Mouse (Mus musculus): ENCODE data around the gene Snx22. TPM values are rescaled to one million over a fixed set of nuclear protein-coding genes. Genes with fewer than 3 reads are reported as not detected.

Snx22 gene
- polyA plus RNA-seq, 1 experiment from 2014 or later: 2.1 TPM

GRCm38 (mm10) chr9:66090593-66091244 is 21.2 kb upstream of the Snx22 start:
- Histone ChIP-seq H3K4me1 (peaks cover 28% of the 10 kb centered on the region), H3K36me3 (peaks cover 95% of the 10 kb centered on the region), H3K27ac (no peak overlapping the region), H3K27me3 (ENCODE audit: insufficient read depth, poor library complexity, severe bottlenecking) (no peaks in the 10 kb centered on the region), H3K9me3 (no peaks in the 10 kb centered on the region), H3K4me3 (no peak overlapping the region)
- 91% methylated on average over 13 of the region's 13 CpGs for whole genome bisulfite sequencing
- DNase-seq (ENCODE audit: low spot score): no peak

GRCm38 (mm10) chr9:66088411-66088810 is 18.9 kb upstream of the Snx22 start:
- Histone ChIP-seq H3K9me3 (no peaks in the 10 kb centered on the region), H3K36me3 (peaks cover 72% of the 10 kb centered on the region), H3K4me3 (no peak overlapping the region), H3K27me3 (ENCODE audit: insufficient read depth, poor library complexity, severe bottlenecking) (no peaks in the 10 kb centered on the region), H3K4me1 (peaks cover 21% of the 10 kb centered on the region), H3K27ac (no peak overlapping the region)
- 55% methylated on average over 4 of the region's 4 CpGs for WGBS
- no peak for DNase-seq (ENCODE audit: low spot score)

GRCm38 (mm10) chr9:66087062-66087461 is 17.5 kb upstream of the Snx22 start:
- no peaks in the 10 kb centered on the region for H3K9me3 ChIP-seq
- peaks cover 59% of the 10 kb centered on the region for H3K36me3 ChIP-seq
- no peak overlapping the region for H3K4me3 ChIP-seq
- H3K27me3 ChIP-seq (ENCODE audit: insufficient read depth, poor library complexity, severe bottlenecking): no peaks in the 10 kb centered on the region
- peaks cover 8% of the 10 kb centered on the region for H3K4me1 ChIP-seq
- H3K27ac ChIP-seq: no peak overlapping the region
- WGBS: 93% methylated on average over 7 of the region's 7 CpGs
- DNase-seq (ENCODE audit: low spot score): no peak

GRCm38 (mm10) chr9:66084171-66084570 is 14.7 kb upstream of the Snx22 start:
- Histone ChIP-seq H3K36me3 (peaks cover 31% of the 10 kb centered on the region), H3K4me3 (no peak overlapping the region), H3K27ac (no peak overlapping the region), H3K4me1 (no peaks in the 10 kb centered on the region), H3K9me3 (no peaks in the 10 kb centered on the region), H3K27me3 (ENCODE audit: insufficient read depth, poor library complexity, severe bottlenecking) (no peaks in the 10 kb centered on the region)
- DNase-seq (ENCODE audit: low spot score): no peak
- WGBS: 86% methylated on average over 3 of the region's 3 CpGs

- DNase-seq (ENCODE audit: low spot score): no peak
- Histone ChIP-seq H3K9me3 (no peaks in the 10 kb centered on the region), H3K27me3 (ENCODE audit: insufficient read depth, poor library complexity, severe bottlenecking) (no peaks in the 10 kb centered on the region), H3K4me1 (peaks cover 8% of the 10 kb centered on the region), H3K4me3 (no peak overlapping the region), H3K27ac (no peak overlapping the region), H3K36me3 (peaks cover 12% of the 10 kb centered on the region)
- WGBS: 66% methylated on average over 4 of the region's 4 CpGs
These were observed 12.5 kb upstream of the Snx22 start for GRCm38 (mm10) chr9:66081999-66082398.

- H3K27ac ChIP-seq: no peak overlapping the region
- H3K4me1 ChIP-seq: peaks cover 8% of the 10 kb centered on the region
- DNase-seq (ENCODE audit: low spot score): no peak
- peaks cover 1% of the 10 kb centered on the region; the same call in 1 of the 2 replicates for H3K36me3 ChIP-seq
- no peak overlapping the region for H3K4me3 ChIP-seq
- no peaks in the 10 kb centered on the region for H3K27me3 ChIP-seq (ENCODE audit: insufficient read depth, poor library complexity, severe bottlenecking)
- WGBS: 66% methylated on average over 3 of the region's 3 CpGs
- no peaks in the 10 kb centered on the region for H3K9me3 ChIP-seq
These were observed 11.4 kb upstream of the Snx22 start for GRCm38 (mm10) chr9:66080804-66081459.

GRCm38 (mm10) chr9:66078493-66078892 is 9.0 kb upstream of the Snx22 start:
- H3K27me3 ChIP-seq (ENCODE audit: insufficient read depth, poor library complexity, severe bottlenecking): no peaks in the 10 kb centered on the region
- H3K4me1 ChIP-seq: peaks cover 8% of the 10 kb centered on the region
- no peak for DNase-seq (ENCODE audit: low spot score)
- H3K4me3 ChIP-seq: peak overlapping the region; percentile 44
- no peaks in the 10 kb centered on the region for H3K36me3 ChIP-seq
- 5% methylated on average over 14 of the region's 14 CpGs for WGBS
- 0 out of 2 replicates have a peak, but pooled peaks cover 3% of the 10 kb centered on the region for H3K9me3 ChIP-seq
- H3K27ac ChIP-seq: peak overlapping the region; percentile 77

- Histone ChIP-seq H3K36me3 (no peaks in the 10 kb centered on the region), H3K9me3 (0 out of 2 replicates have a peak, but pooled peaks cover 3% of the 10 kb centered on the region), H3K4me3 (peak overlapping the region; percentile 44), H3K4me1 (peaks cover 8% of the 10 kb centered on the region), H3K27ac (peak overlapping the region; percentile 77), H3K27me3 (ENCODE audit: insufficient read depth, poor library complexity, severe bottlenecking) (no peaks in the 10 kb centered on the region)
- no peak for DNase-seq (ENCODE audit: low spot score)
- WGBS: 64% methylated on average over 3 of the region's 3 CpGs
These were observed 8.6 kb upstream of the Snx22 start for GRCm38 (mm10) chr9:66078072-66078471.

GRCm38 (mm10) chr9:66072754-66073153 is 3.2 kb upstream of the Snx22 start:
- Histone ChIP-seq H3K36me3 (no peaks in the 10 kb centered on the region), H3K9me3 (0 out of 2 replicates have a peak, but pooled peaks cover 3% of the 10 kb centered on the region), H3K4me1 (peaks cover 14% of the 10 kb centered on the region), H3K27ac (no peak overlapping the region), H3K27me3 (ENCODE audit: insufficient read depth, poor library complexity, severe bottlenecking) (peaks cover 29% of the 10 kb centered on the region), H3K4me3 (no peak overlapping the region)
- WGBS: 87% methylated on average over 7 of the region's 7 CpGs
- DNase-seq (ENCODE audit: low spot score): no peak

GRCm38 (mm10) chr9:66070151-66070550 is 632 bp upstream of the Snx22 start:
- H3K27ac ChIP-seq: peak overlapping the region; percentile 72; the same call in 1 of the 2 replicates
- WGBS: 80% methylated on average over 5 of the region's 5 CpGs
- no peak for DNase-seq (ENCODE audit: low spot score)
- peak overlapping the region; percentile 65; the same call in 1 of the 2 replicates for H3K4me3 ChIP-seq
- H3K27me3 ChIP-seq (ENCODE audit: insufficient read depth, poor library complexity, severe bottlenecking): peaks cover 43% of the 10 kb centered on the region
- peaks cover 25% of the 10 kb centered on the region for H3K36me3 ChIP-seq
- 0 out of 2 replicates have a peak, but pooled peaks cover 3% of the 10 kb centered on the region for H3K9me3 ChIP-seq
- peaks cover 23% of the 10 kb centered on the region for H3K4me1 ChIP-seq

- WGBS: 1% methylated on average over 30 of the region's 30 CpGs
- peaks cover 43% of the 10 kb centered on the region for H3K27me3 ChIP-seq (ENCODE audit: insufficient read depth, poor library complexity, severe bottlenecking)
- H3K36me3 ChIP-seq: peaks cover 34% of the 10 kb centered on the region
- H3K9me3 ChIP-seq: no peaks in the 10 kb centered on the region
- peaks cover 23% of the 10 kb centered on the region for H3K4me1 ChIP-seq
- no peak for DNase-seq (ENCODE audit: low spot score)
- peak overlapping the region; percentile 72 for H3K27ac ChIP-seq
- peak overlapping the region; percentile 65 for H3K4me3 ChIP-seq
These were observed 538 bp downstream of the Snx22 start for GRCm38 (mm10) chr9:66068971-66069391.

- Histone ChIP-seq H3K4me3 (no peak overlapping the region), H3K4me1 (peaks cover 23% of the 10 kb centered on the region), H3K9me3 (no peaks in the 10 kb centered on the region), H3K27ac (no peak overlapping the region), H3K36me3 (peaks cover 43% of the 10 kb centered on the region), H3K27me3 (ENCODE audit: insufficient read depth, poor library complexity, severe bottlenecking) (peaks cover 43% of the 10 kb centered on the region)
- whole genome bisulfite sequencing: 53% methylated on average over 4 of the region's 4 CpGs
- no peak for DNase-seq (ENCODE audit: low spot score)
These were observed 1.5 kb downstream of the Snx22 start for GRCm38 (mm10) chr9:66068056-66068455.

GRCm38 (mm10) chr9:66067542-66067941 is 2.0 kb downstream of the Snx22 start:
- Histone ChIP-seq H3K4me1 (peaks cover 28% of the 10 kb centered on the region), H3K4me3 (no peak overlapping the region), H3K27me3 (ENCODE audit: insufficient read depth, poor library complexity, severe bottlenecking) (peaks cover 43% of the 10 kb centered on the region), H3K27ac (no peak overlapping the region), H3K9me3 (no peaks in the 10 kb centered on the region), H3K36me3 (peaks cover 48% of the 10 kb centered on the region)
- peak; percentile 84 for DNase-seq (ENCODE audit: low spot score)
- WGBS: 18% methylated on average over 5 of the region's 5 CpGs

All from heart, embryonic 10.5 days (tissue).